Mouse (Mus musculus) neural tube, postnatal 0 days (tissue): ENCODE results near the gene Irf3. TPM values are rescaled to one million over a fixed set of nuclear protein-coding genes. Genes with fewer than 3 reads are reported as not detected.

ENCODE experiments used
- microRNA-seq: library from miRNA; unstranded; fragments of <30 nt; microRNA quantifications from one replicate; pipeline ENCODE4, GENCODE M21; 2016
- polyA plus RNA-seq: library from polyadenylated mRNA; unstranded; fragments of >200 nt; fragmentation: Nextera tagmentation; extraction: Ambion mirVana; gene quantifications from 2 replicates; pipeline ENCODE4 v1.2.1, GENCODE M21; 2015

Irf3 gene
- 39.9 and 41.6 TPM in 2 replicates for polyA plus RNA-seq

GRCm38 (mm10) chr7:44997231-44997939 is at the start of gene Irf3:
Gene Irf3, plus strand, starts transcription at chr7:44997648.

GRCm38 (mm10) chr7:44974383-44975116 is 22.9 kb upstream of the Irf3 start, which contains the start of gene Cpt1c:
Gene Cpt1c, minus strand, starts transcription at chr7:44974851.

GRCm38 (mm10) chr7:44986192-44986878 is 11.1 kb upstream of the Irf3 start, which contains the start of gene Prmt1:
Gene Prmt1, minus strand, starts transcription at chr7:44986568.

GRCm38 (mm10) chr7:44998501-44998955 is 1.1 kb downstream of the Irf3 start, which contains the start of gene Bcl2l12:
Gene Bcl2l12, minus strand, starts transcription at chr7:44998712.

GRCm38 (mm10) chr7:45015957-45016612 is 18.6 kb downstream of the Irf3 start, which contains the start of gene Scaf1:
Gene Scaf1, minus strand, starts transcription at chr7:45016363.

GRCm38 (mm10) chr7:45017242-45018061 is 20.0 kb downstream of the Irf3 start, which contains the start of gene Rras:
Gene Rras, plus strand, starts transcription at chr7:45017961.

Small RNAs within 50 kb of the gene (microRNA-seq; reads per million reads assigned to microRNA genes)
- not detected for gene Mir7054

Other genes starting within 250 kb of the Irf3 start
- gene Vrk3, start 249.2 kb upstream of the Irf3 start, polyA plus RNA-seq = 26.6 and 27.4 TPM in 2 replicates
- 0.77 and 0.92 TPM in 2 replicates for gene Zfp473, start 246.6 kb upstream of the Irf3 start, polyA plus RNA-seq
- 30.3 and 34.3 TPM in 2 replicates for gene Nup62, start 181.6 kb upstream of the Irf3 start, polyA plus RNA-seq
- gene Il4i1, start 181.3 kb upstream of the Irf3 start, polyA plus RNA-seq = 0.65 and 0.75 TPM in 2 replicates
- gene Atf5, start 181.0 kb upstream of the Irf3 start, polyA plus RNA-seq = 4.6 TPM in 2 replicates
- 90.2 and 91.0 TPM in 2 replicates for gene Akt1s1, start 148.7 kb upstream of the Irf3 start, polyA plus RNA-seq
- gene Tbc1d17, start 148.6 kb upstream of the Irf3 start, polyA plus RNA-seq = 103 and 107 TPM in 2 replicates
- gene Pnkp, start 140.5 kb upstream of the Irf3 start, polyA plus RNA-seq = 27.6 and 30.9 TPM in 2 replicates
- 473 and 497 TPM in 2 replicates for gene Ptov1, start 127.9 kb upstream of the Irf3 start, polyA plus RNA-seq
- 102 and 116 TPM in 2 replicates for gene Med25, start 104.9 kb upstream of the Irf3 start, polyA plus RNA-seq
- gene Fuz, start 101.6 kb upstream of the Irf3 start, polyA plus RNA-seq = 15.0 and 17.1 TPM in 2 replicates
- gene Ap2a1, start 68.2 kb upstream of the Irf3 start, polyA plus RNA-seq = 115 and 126 TPM in 2 replicates
- 0.13 and 0.25 TPM in 2 replicates for gene Tsks, start 54.4 kb upstream of the Irf3 start, polyA plus RNA-seq
- 47.3 and 54.4 TPM in 2 replicates for gene Cpt1c, start 22.8 kb upstream of the Irf3 start, polyA plus RNA-seq
- 421 and 486 TPM in 2 replicates for gene Prmt1, start 11.1 kb upstream of the Irf3 start, polyA plus RNA-seq
- gene Bcl2l12, start 1.1 kb downstream of the Irf3 start, polyA plus RNA-seq = 9.2 and 11.8 TPM in 2 replicates
- 46.4 and 54.3 TPM in 2 replicates for gene Scaf1, start 18.7 kb downstream of the Irf3 start, polyA plus RNA-seq
- 19.6 and 25.6 TPM in 2 replicates for gene Rras, start 20.3 kb downstream of the Irf3 start, polyA plus RNA-seq
- 9.7 and 11.6 TPM in 2 replicates for gene Prr12, start 55.2 kb downstream of the Irf3 start, polyA plus RNA-seq
- 59.8 and 66.5 TPM in 2 replicates for gene Nosip, start 64.8 kb downstream of the Irf3 start, polyA plus RNA-seq
- 14.7 and 15.8 TPM in 2 replicates for gene Prrg2, start 65.0 kb downstream of the Irf3 start, polyA plus RNA-seq
- gene Rcn3, start 94.6 kb downstream of the Irf3 start, polyA plus RNA-seq = 57.0 and 59.7 TPM in 2 replicates
- 50.0 and 59.6 TPM in 2 replicates for gene Fcgrt, start 106.2 kb downstream of the Irf3 start, polyA plus RNA-seq
- gene Rps11, start 126.8 kb downstream of the Irf3 start, polyA plus RNA-seq = 748 and 784 TPM in 2 replicates
- gene Rpl13a, start 131.1 kb downstream of the Irf3 start, polyA plus RNA-seq = 715 and 776 TPM in 2 replicates
- 0.63 TPM in 1 of 2 replicates, not detected in the other for gene Gm45713, start 138.6 kb downstream of the Irf3 start, polyA plus RNA-seq
- gene Flt3l, start 138.8 kb downstream of the Irf3 start, polyA plus RNA-seq = 2.4 and 2.9 TPM in 2 replicates
- gene Pih1d1, start 156.7 kb downstream of the Irf3 start, polyA plus RNA-seq = 63.5 and 72.6 TPM in 2 replicates
- gene Aldh16a1, start 156.9 kb downstream of the Irf3 start, polyA plus RNA-seq = 14.5 and 17.7 TPM in 2 replicates
- gene Slc17a7, start 166.3 kb downstream of the Irf3 start, polyA plus RNA-seq = 0.29 and 1.2 TPM in 2 replicates
- not detected in 2 replicates for gene Gfy, start 181.9 kb downstream of the Irf3 start, polyA plus RNA-seq
- gene Pth2, start 183.3 kb downstream of the Irf3 start, polyA plus RNA-seq = not detected in 2 replicates
- gene Ccdc155, start 207.2 kb downstream of the Irf3 start, polyA plus RNA-seq = 0.42 and 0.50 TPM in 2 replicates
- 27.6 and 29.1 TPM in 2 replicates for gene Dkkl1, start 214.5 kb downstream of the Irf3 start, polyA plus RNA-seq
- 18.3 and 18.6 TPM in 2 replicates for gene Tead2, start 218.1 kb downstream of the Irf3 start, polyA plus RNA-seq
- gene Cd37, start 241.5 kb downstream of the Irf3 start, polyA plus RNA-seq = 3.1 and 4.6 TPM in 2 replicates
- 2.2 and 2.6 TPM in 2 replicates for gene Slc6a16, start 243.4 kb downstream of the Irf3 start, polyA plus RNA-seq